Mouse (Mus musculus) stomach, embryonic 16.5 days (tissue): ENCODE measurements around the gene Rab31. TPM values are rescaled to one million over a fixed set of nuclear protein-coding genes. Genes with fewer than 3 reads are reported as not detected.
"Not testable (repeated sequence)": the region's sequence is repeated elsewhere in the genome, so short reads cannot be mapped to it uniquely, and the experiment has no call there.

Experiments used
- ATAC-seq: fragments of 200-750 bp; cut with Nextera tagmentation; 2 replicates; pipeline ENCODE4 v1.8.0; 2017; ENCODE audit warnings: moderate number of reproducible peaks, moderate TSS enrichment; ENCODE audit not compliant: insufficient read depth, low FRiP score
- H3K27ac ChIP-seq: fragments of 300-500 bp; sonication (generic); 2 replicates; pipeline ENCODE4 v1.5.1; 2014; ENCODE audit warnings: low read length
- H3K27me3 ChIP-seq: fragments of 300-500 bp; sonication (generic); 2 replicates; pipeline ENCODE4 v1.6.1; 2014; ENCODE audit warnings: low read length, control low read depth, mixed read lengths; ENCODE audit not compliant: control insufficient read depth, insufficient read depth
- H3K36me3 ChIP-seq: fragments of 300-500 bp; sonication (generic); 2 replicates; pipeline ENCODE4 v1.6.1; 2014; ENCODE audit warnings: low read length; ENCODE audit not compliant: control insufficient read depth, insufficient read depth
- H3K4me1 ChIP-seq: fragments of 300-500 bp; sonication (generic); 2 replicates; pipeline ENCODE4 v1.6.1; 2014; ENCODE audit warnings: low read length, control low read depth, mixed read lengths; ENCODE audit not compliant: control insufficient read depth, insufficient read depth
- H3K4me2 ChIP-seq: fragments of 300-500 bp; sonication (generic); 2 replicates; pipeline ENCODE4 v1.6.1; 2014; ENCODE audit warnings: low read depth, low read length, mixed read lengths
- H3K4me3 ChIP-seq: fragments of 300-500 bp; sonication (generic); replicated peaks from 2 replicates; pipeline ENCODE4 v1.5.1; 2014; ENCODE audit warnings: mild to moderate bottlenecking, low read length
- H3K9ac ChIP-seq: fragments of 300-500 bp; sonication (generic); 2 replicates; pipeline ENCODE4 v1.6.1; 2014; ENCODE audit warnings: low read length
- H3K9me3 ChIP-seq: fragments of 300-500 bp; sonication (generic); replicated peaks from 2 replicates; pipeline ENCODE4 v1.6.1; 2016; ENCODE audit warnings: low read length, control low read depth; ENCODE audit not compliant: control insufficient read depth
- WGBS: fragments of 180-500 bp; shearing (Covaris S2); extraction: QIAGEN DNeasy Blood & Tissue Kit; methylation state at CpG from one replicate; pipeline ENCODE4 v1.1.7; 2014; 5-methylcytosine and 5-hydroxymethylcytosine counted together
- polyA plus RNA-seq: library from polyadenylated mRNA; unstranded; fragments of >200 nt; fragmentation: Nextera tagmentation; extraction: Ambion mirVana; gene quantifications from 2 replicates; pipeline ENCODE4 v1.2.1, GENCODE M21; 2015

The Rab31 gene
- polyA plus RNA-seq, 1 experiment from 2014 or later, result 34.6 TPM

- ATAC-seq, H3K4me2 ChIP-seq, H3K9me3 ChIP-seq, H3K27ac ChIP-seq, H3K9ac ChIP-seq, H3K36me3 ChIP-seq, H3K4me1 ChIP-seq, H3K27me3 ChIP-seq, H3K4me3 ChIP-seq: not testable (repeated sequence)
- WGBS, result 60% methylated on average over 13 of the region's 13 CpGs
Observed at GRCm38 (mm10) chr17:65628823-65629532, 143.6 kb downstream of the Rab31 start.

GRCm38 (mm10) chr17:65626301-65626700, 146.3 kb downstream of the Rab31 start:
- no peak overlapping the region for H3K27ac ChIP-seq
- H3K4me2 ChIP-seq, result no peak overlapping the region
- no peaks in the 10 kb centered on the region for H3K27me3 ChIP-seq
- ATAC-seq, result no peak
- no peaks in the 10 kb centered on the region for H3K36me3 ChIP-seq
- H3K4me3 ChIP-seq, result no peak overlapping the region
- no peaks in the 10 kb centered on the region for H3K9me3 ChIP-seq
- WGBS, result 85% methylated on average over 6 of the region's 6 CpGs
- H3K4me1 ChIP-seq, result no peaks in the 10 kb centered on the region
- no peak overlapping the region for H3K9ac ChIP-seq

- H3K27me3 ChIP-seq, result no peaks in the 10 kb centered on the region
- no peak overlapping the region for H3K9ac ChIP-seq
- H3K36me3 ChIP-seq, result no peaks in the 10 kb centered on the region
- H3K4me3 ChIP-seq, result no peak overlapping the region
- WGBS, result 82% methylated on average over 6 of the region's 6 CpGs
- no peak overlapping the region for H3K27ac ChIP-seq
- no peak overlapping the region for H3K4me2 ChIP-seq
- no peaks in the 10 kb centered on the region for H3K9me3 ChIP-seq
- ATAC-seq, result no peak
- no peaks in the 10 kb centered on the region for H3K4me1 ChIP-seq
Observed at GRCm38 (mm10) chr17:65625563-65625962, 147.0 kb downstream of the Rab31 start.

GRCm38 (mm10) chr17:65623130-65623529, 149.4 kb downstream of the Rab31 start:
- Histone ChIP-seq H3K36me3 (no peaks in the 10 kb centered on the region), H3K4me1 (no peaks in the 10 kb centered on the region), H3K9me3 (no peaks in the 10 kb centered on the region), H3K4me3 (no peak overlapping the region), H3K27ac (no peak overlapping the region), H3K4me2 (no peak overlapping the region), H3K27me3 (no peaks in the 10 kb centered on the region), H3K9ac (no peak overlapping the region)
- ATAC-seq, result no peak

GRCm38 (mm10) chr17:65618431-65618830, 154.1 kb downstream of the Rab31 start:
- 65% methylated on average over 2 of the region's 2 CpGs for WGBS
- no peak overlapping the region for H3K4me2 ChIP-seq
- no peak overlapping the region for H3K4me3 ChIP-seq
- H3K27ac ChIP-seq, result no peak overlapping the region
- no peak overlapping the region for H3K9ac ChIP-seq
- H3K27me3 ChIP-seq, result no peaks in the 10 kb centered on the region
- no peak for ATAC-seq
- H3K36me3 ChIP-seq, result no peaks in the 10 kb centered on the region
- no peaks in the 10 kb centered on the region for H3K4me1 ChIP-seq
- no peaks in the 10 kb centered on the region for H3K9me3 ChIP-seq

GRCm38 (mm10) chr17:65615678-65616077, 156.9 kb downstream of the Rab31 start:
- no peaks in the 10 kb centered on the region for H3K27me3 ChIP-seq
- H3K9ac ChIP-seq, result no peak overlapping the region
- H3K4me2 ChIP-seq, result no peak overlapping the region
- 37% methylated on average over 3 of the region's 3 CpGs for WGBS
- H3K4me1 ChIP-seq, result peaks cover 5% of the 10 kb centered on the region
- no peak overlapping the region for H3K4me3 ChIP-seq
- H3K36me3 ChIP-seq, result no peaks in the 10 kb centered on the region
- ATAC-seq, result no peak
- no peak overlapping the region for H3K27ac ChIP-seq
- no peaks in the 10 kb centered on the region for H3K9me3 ChIP-seq

GRCm38 (mm10) chr17:65614431-65614830, 158.1 kb downstream of the Rab31 start:
- peak overlapping the region; percentile 96 for H3K4me3 ChIP-seq
- ATAC-seq, result no peak

GRCm38 (mm10) chr17:65613463-65614412, 158.8 kb downstream of the Rab31 start, which contains the start of gene Vapa:
Gene Vapa (minus strand): TSS chr17:65613555.
- Histone ChIP-seq H3K9me3 (no peaks in the 10 kb centered on the region), H3K27ac (peak within 1 kb of the TSS; percentile 100), H3K4me1 (peaks cover 20% of the 10 kb centered on the region), H3K9ac (peak within 1 kb of the TSS; percentile 100), H3K27me3 (no peaks in the 10 kb centered on the region), H3K4me2 (peak within 1 kb of the TSS; percentile 88), H3K4me3 (peak within 1 kb of the TSS; percentile 96), H3K36me3 (no peaks in the 10 kb centered on the region)
- under 1% methylated on average over 84 of the region's 85 CpGs for WGBS
- peak; percentile 94 for ATAC-seq

More at GRCm38 (mm10) chr17:65614431-65614830, 158.1 kb downstream of the Rab31 start:
- 2% methylated on average over 9 of the region's 9 CpGs for WGBS
- peak overlapping the region; percentile 88 for H3K4me2 ChIP-seq
- no peaks in the 10 kb centered on the region for H3K36me3 ChIP-seq
- H3K27me3 ChIP-seq, result no peaks in the 10 kb centered on the region
- peak overlapping the region; percentile 100 for H3K9ac ChIP-seq
- H3K9me3 ChIP-seq, result no peaks in the 10 kb centered on the region
- peaks cover 13% of the 10 kb centered on the region for H3K4me1 ChIP-seq
- H3K27ac ChIP-seq, result peak overlapping the region; percentile 100

- ATAC-seq, result no peak; the same call in 1 of the 2 replicates
- Histone ChIP-seq H3K9ac (peak overlapping the region; percentile 100), H3K36me3 (no peaks in the 10 kb centered on the region), H3K9me3 (no peaks in the 10 kb centered on the region), H3K27ac (peak overlapping the region; percentile 100), H3K4me3 (peak overlapping the region; percentile 96), H3K27me3 (no peaks in the 10 kb centered on the region), H3K4me1 (peaks cover 22% of the 10 kb centered on the region), H3K4me2 (no peak overlapping the region)
- under 1% methylated on average over 38 of the region's 42 CpGs for WGBS
Observed at GRCm38 (mm10) chr17:65613142-65613462, 159.4 kb downstream of the Rab31 start.
